Mouse (Mus musculus): ENCODE results near the gene Macrod2.

Macrod2 gene

GRCm38 (mm10) chr2:141117579-141117978 is 722.5 kb downstream of the Macrod2 start:
- DNase-seq = no peak

- DNase-seq = no peak
Measured at GRCm38 (mm10) chr2:141123875-141124274, 728.8 kb downstream of the Macrod2 start.

GRCm38 (mm10) chr2:141125638-141126037 is 730.5 kb downstream of the Macrod2 start:
- no peak for DNase-seq

GRCm38 (mm10) chr2:141142266-141142665 is 747.2 kb downstream of the Macrod2 start:
- no peak for DNase-seq

GRCm38 (mm10) chr2:141152011-141152772 is 757.1 kb downstream of the Macrod2 start:
- no peak for DNase-seq

GRCm38 (mm10) chr2:141155972-141156371 is 760.9 kb downstream of the Macrod2 start:
- DNase-seq = no peak

- DNase-seq = no peak
Measured at GRCm38 (mm10) chr2:141156979-141157593, 762.0 kb downstream of the Macrod2 start.

- no peak for DNase-seq
Measured at GRCm38 (mm10) chr2:141158161-141158560, 763.1 kb downstream of the Macrod2 start.

- no peak for DNase-seq
Measured at GRCm38 (mm10) chr2:141163918-141164317, 768.8 kb downstream of the Macrod2 start.

- DNase-seq = no peak
Measured at GRCm38 (mm10) chr2:141169586-141169985, 774.5 kb downstream of the Macrod2 start.

GRCm38 (mm10) chr2:141173167-141173566 is 778.1 kb downstream of the Macrod2 start:
- no peak for DNase-seq

- DNase-seq = no peak
Measured at GRCm38 (mm10) chr2:141173607-141174006, 778.5 kb downstream of the Macrod2 start.

GRCm38 (mm10) chr2:141180656-141181055 is 785.5 kb downstream of the Macrod2 start:
- no peak for DNase-seq

GRCm38 (mm10) chr2:141182034-141182759 is 787.1 kb downstream of the Macrod2 start:
- DNase-seq = no peak

- DNase-seq = peak; percentile 4 to 47
Measured at GRCm38 (mm10) chr2:141194476-141194875, 799.4 kb downstream of the Macrod2 start.

- DNase-seq = no peak
Measured at GRCm38 (mm10) chr2:141200481-141200880, 805.4 kb downstream of the Macrod2 start.

GRCm38 (mm10) chr2:141201303-141202014 is 806.4 kb downstream of the Macrod2 start:
- no peak for DNase-seq

GRCm38 (mm10) chr2:141202015-141202364 is 806.9 kb downstream of the Macrod2 start:
- DNase-seq = no peak

GRCm38 (mm10) chr2:141211346-141211745 is 816.2 kb downstream of the Macrod2 start:
- DNase-seq = no peak

- no peak for DNase-seq
Measured at GRCm38 (mm10) chr2:141212291-141212690, 817.2 kb downstream of the Macrod2 start.

GRCm38 (mm10) chr2:141217490-141217889 is 822.4 kb downstream of the Macrod2 start:
- no peak for DNase-seq

- DNase-seq = no peak
Measured at GRCm38 (mm10) chr2:141217925-141218324, 822.8 kb downstream of the Macrod2 start.

GRCm38 (mm10) chr2:141228809-141229208 is 833.7 kb downstream of the Macrod2 start:
- DNase-seq = no peak
